In the genomic region with DNA sequence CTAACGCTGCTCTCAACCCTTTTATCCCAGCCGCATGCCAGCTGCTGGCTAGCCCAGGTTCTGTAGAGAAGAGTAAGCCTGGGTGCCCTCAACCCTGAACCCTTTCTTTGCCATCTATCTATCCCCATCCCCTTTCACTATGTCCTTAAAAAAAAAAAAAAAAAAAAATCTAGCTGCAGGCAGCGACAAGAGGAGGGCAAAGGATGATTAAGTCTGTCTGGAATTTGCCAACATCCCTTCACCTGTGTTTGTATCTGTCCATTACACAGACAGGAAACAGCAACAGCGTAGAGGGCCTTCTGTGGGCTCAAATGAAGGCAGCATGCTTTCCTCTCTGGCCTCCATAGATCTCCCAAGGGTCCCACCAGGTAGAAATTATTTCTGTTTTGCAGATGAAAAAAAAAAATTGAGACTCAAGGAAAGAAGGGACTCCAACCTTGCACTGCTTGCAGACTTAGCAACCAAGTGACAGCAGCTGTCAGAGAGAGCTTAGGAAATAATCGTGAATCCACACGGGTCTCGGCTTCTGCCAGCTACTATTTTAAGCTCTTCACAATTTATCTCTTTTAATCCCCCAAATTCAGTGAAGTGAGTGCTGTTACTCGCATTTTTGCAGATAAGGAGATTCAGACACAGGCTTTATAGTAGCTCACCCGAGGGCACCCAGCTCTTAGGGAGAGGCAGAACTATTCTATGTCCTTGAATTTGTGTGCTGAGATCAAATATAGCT, we compare ENCODE assay signal across 8 mouse cellular contexts. TPM values are rescaled to one million over a fixed set of nuclear protein-coding genes. Genes with fewer than 3 reads are reported as not detected.
DNase-seq lines count a peak whose midpoint lies in the region; ATAC-seq and TF ChIP-seq lines count a peak whose summit lies in the region.

No protein-coding gene starts in this region.

- H3K9me3 ChIP-seq in CH12.LX (replicated peaks; ENCODE audit: low read length), result no peaks in the 10 kb centered on the region
- no peaks in the 10 kb centered on the region for H3K9me3 ChIP-seq in forebrain, embryonic 15.5 days
- no peaks in the 10 kb centered on the region for H3K9me3 ChIP-seq in liver, embryonic 16.5 days (replicated peaks; ENCODE audit: control insufficient read depth, low read length)

- H3K27ac ChIP-seq in heart, adult 2 months, result peak overlapping the region; percentile 90
- no peak overlapping the region for H3K27ac ChIP-seq in CH12.LX (ENCODE audit: insufficient read depth, low read depth)
- H3K27ac ChIP-seq in forebrain, embryonic 15.5 days (replicated peaks), result peak overlapping the region; percentile 96
- no peak overlapping the region for H3K27ac ChIP-seq in liver, embryonic 16.5 days (ENCODE audit: low read length)

- H3K4me3 ChIP-seq in heart, adult 2 months, result peak overlapping the region; percentile 81
- H3K4me3 ChIP-seq in CH12.LX (replicated peaks in 1 of 3; ENCODE audit: low read depth in 2 of 3, low read length in 2 of 3, poor library complexity in 1 of 3), result no peak overlapping the region
- peak overlapping the region; percentile 87 for H3K4me3 ChIP-seq in forebrain, embryonic 15.5 days
- H3K4me3 ChIP-seq in liver, embryonic 16.5 days (ENCODE audit: low read depth, low read length), result peak overlapping the region; percentile 61; the same call in 1 of the 2 replicates

- no peaks in the 10 kb centered on the region for H3K27me3 ChIP-seq in heart, adult 2 months (ENCODE audit: control insufficient read depth, insufficient read depth, low read length)
- no peaks in the 10 kb centered on the region for H3K27me3 ChIP-seq in CH12.LX (replicated peaks)
- no peaks in the 10 kb centered on the region for H3K27me3 ChIP-seq in forebrain, embryonic 15.5 days
- H3K27me3 ChIP-seq in liver, embryonic 16.5 days (ENCODE audit: control insufficient read depth, insufficient read depth, low read depth, low read length), result peaks cover 37% of the 10 kb centered on the region

- 19% methylated on average over 9 of the region's 9 CpGs for WGBS in heart, adult 2 months
- WGBS in forebrain, embryonic 15.5 days, result 21% methylated on average over 9 of the region's 9 CpGs
- 8% methylated on average over 9 of the region's 9 CpGs for WGBS in liver, embryonic 16.5 days (ENCODE audit: insufficient replicate concordance)

- no peak for TF ChIP-seq POLR2A in heart, adult 2 months (IDR thresholded peaks at IDR 0.05; ENCODE audit: insufficient read depth, low read depth, low read length)
- no peak for TF ChIP-seq POLR2A in CH12.LX (IDR thresholded peaks at IDR 0.05; ENCODE audit: low read depth, low read length)

- ATAC-seq in forebrain, embryonic 15.5 days (replicated peaks), result peak; percentile 49; the same call in 1 of the 2 replicates
- ATAC-seq in liver, embryonic 16.5 days (ENCODE audit: low read depth), result no peak

- no peak for DNase-seq in heart, adult 2 months
- DNase-seq in heart, adult 8-10 months (ENCODE audit: low spot score), result no peak
- no peak for DNase-seq in CH12.LX (ENCODE audit: extremely low read depth)
- no peak for DNase-seq in spleen, adult 12 weeks (ENCODE audit: low spot score)
- no peak for DNase-seq in gastrocnemius, adult 8-10 months (ENCODE audit: low spot score in 2 of 2)
- DNase-seq in cerebellum, adult 9-10 months, result no peak

- dilution Hi-C loops in CH12.LX (cut with MboI; ENCODE audit: extremely low pct_ligation_motif_present, extremely low pct_unique_long_range_greater_than_20kb, low sequenced_read_pairs), result no loop called here

- no peak for TF ChIP-seq RAD21 in CH12.LX (IDR thresholded peaks at IDR 0.05; ENCODE audit: low read depth, low read length)

- H3K4me1 ChIP-seq in heart, adult 2 months (ENCODE audit: control insufficient read depth, insufficient read depth, low read length), result peaks cover 6% of the 10 kb centered on the region
- peaks cover 11 to 21% of the 10 kb centered on the region in 2 experiments; a peak in 2 of 4 replicates for H3K4me1 ChIP-seq in CH12.LX (ENCODE audit: control insufficient read depth in 1 of 2, insufficient read depth in 2 of 2)
- peaks cover 31% of the 10 kb centered on the region for H3K4me1 ChIP-seq in forebrain, embryonic 15.5 days
- peaks cover 8% of the 10 kb centered on the region for H3K4me1 ChIP-seq in liver, embryonic 16.5 days (ENCODE audit: control insufficient read depth, low read depth, low read length)

- no peaks in the 10 kb centered on the region for H3K79me2 ChIP-seq in heart, adult 2 months (replicated peaks; ENCODE audit: control insufficient read depth, insufficient read depth, low read length)
- H3K79me2 ChIP-seq in CH12.LX (replicated peaks; ENCODE audit: control insufficient read depth, extremely low read depth, insufficient read depth, poor library complexity, severe bottlenecking), result no peaks in the 10 kb centered on the region

- H3K4me2 ChIP-seq in CH12.LX (ENCODE audit: insufficient read depth, low read depth, poor library complexity, severe bottlenecking), result peak overlapping the region; percentile 60
- peak overlapping the region; percentile 90 for H3K4me2 ChIP-seq in forebrain, embryonic 15.5 days (replicated peaks)
- peak overlapping the region; percentile 69 for H3K4me2 ChIP-seq in liver, embryonic 16.5 days (ENCODE audit: low read depth, low read length)

- no peak for TF ChIP-seq EP300 in heart, adult 2 months (IDR thresholded peaks at IDR 0.05; ENCODE audit: insufficient read depth, low read depth, low read length)
- no peak for TF ChIP-seq EP300 in CH12.LX (IDR thresholded peaks at IDR 0.05; ENCODE audit: low read length)

- no peak overlapping the region for H3K9ac ChIP-seq in heart, adult 2 months (ENCODE audit: low read depth, low read length)
- no peak overlapping the region for H3K9ac ChIP-seq in CH12.LX (ENCODE audit: insufficient read depth, low read depth)
- H3K9ac ChIP-seq in forebrain, embryonic 15.5 days (replicated peaks), result peak overlapping the region; percentile 98
- no peak overlapping the region for H3K9ac ChIP-seq in liver, embryonic 16.5 days (ENCODE audit: low read depth, low read length)

- TF ChIP-seq CTCF in heart, adult 2 months (IDR thresholded peaks at IDR 0.05), result no peak
- TF ChIP-seq CTCF in CH12.LX (conservative IDR thresholded peaks at IDR 0.05 in 1 of 2, IDR thresholded peaks at IDR 0.05 in 1 of 2; ENCODE audit: low read depth in 2 of 2, low read length in 2 of 2), result no peak

- intact Hi-C loops in heart, adult 2 months (cut with DNase I), result no loop called here

- in situ Hi-C loops in CH12.LX (cut with MboI; ENCODE audit: low pct_ligation_motif_present, low pct_unique_long_range_greater_than_20kb, low sequenced_read_pairs), result loop anchor here (25.0 kb wide), 1 partner anchor 731 kb away; a partner anchor contains a TSS

- no peaks in the 10 kb centered on the region for H3K36me3 ChIP-seq in heart, adult 2 months (ENCODE audit: control insufficient read depth, insufficient read depth, low read length)
- no peaks in the 10 kb centered on the region for H3K36me3 ChIP-seq in CH12.LX (replicated peaks in 1 of 2; ENCODE audit: control insufficient read depth in 1 of 2, insufficient read depth in 1 of 2, low read length in 1 of 2)
- H3K36me3 ChIP-seq in forebrain, embryonic 15.5 days, result no peaks in the 10 kb centered on the region
- no peaks in the 10 kb centered on the region for H3K36me3 ChIP-seq in liver, embryonic 16.5 days (ENCODE audit: control insufficient read depth, insufficient read depth)

TF ChIP-seq in CH12.LX, 34 proteins besides CTCF, POLR2A, EP300 and RAD21:
- no peak for TF ChIP-seq USF1 (IDR thresholded peaks at IDR 0.05; ENCODE audit: low read depth, low read length)
- peak; percentile 10; the same call in 1 of the 2 replicates for TF ChIP-seq ZNF384 (IDR thresholded peaks at IDR 0.05; ENCODE audit: low read depth, low read length)
- TF ChIP-seq TCF12 (IDR thresholded peaks at IDR 0.05; ENCODE audit: low read depth, low read length), result no peak
- no peak for TF ChIP-seq SMC3 (IDR thresholded peaks at IDR 0.05; ENCODE audit: low read depth, low read length)
- TF ChIP-seq NRF1 (IDR thresholded peaks at IDR 0.05; ENCODE audit: low read depth, low read length), result no peak
- no peak for TF ChIP-seq USF2 (conservative IDR thresholded peaks at IDR 0.05; ENCODE audit: low read depth, low read length)
TF ChIP-seq in CH12.LX: peak in this region for 1.

RNA-seq across cellular contexts. Expression of a gene that starts 0.6 kb away (rescaled TPM):
- total RNA-seq in heart, adult 2 months (2021), result 1 to 10 TPM; 8.5 to 10.0 TPM
- 7.1 and 7.8 TPM in 2 replicates for polyA plus RNA-seq in heart, adult 2 months (2012; rRNA removed)
- total RNA-seq in heart, adult 8-10 months (2022), result 10 to 100 TPM in 1 of 4 experiments, 1 to 10 TPM in 3; 7.0 to 11.4 (median 8.2) TPM
- total RNA-seq in CH12.LX (2012; rRNA removed) (0.55 and 0.97 TPM in 2 replicates), CH12.LX (2014; rRNA removed) (0.59 and 0.78 TPM in 2 replicates)
- polyA plus RNA-seq in CH12.LX (2012; ENCODE audit: insufficient read length, low read depth), result 1.3 and 4.3 TPM in 2 replicates
- 30.9 and 31.0 TPM in 2 replicates for polyA plus RNA-seq in forebrain, embryonic 15.5 days (2015; fragmentation: Nextera tagmentation; extraction: Ambion mirVana)
- 1.4 and 1.6 TPM in 2 replicates for polyA plus RNA-seq in liver, embryonic 16.5 days (2015; fragmentation: Nextera tagmentation; extraction: Ambion mirVana)
- 10 to 100 TPM in 2 of 4 experiments, 1 to 10 TPM in 2; 5.9 to 13.6 (median 10.6) TPM for total RNA-seq in gastrocnemius, adult 8-10 months (2022)

RNA-seq across cellular contexts. Expression of a gene that starts 26.2 kb away (rescaled TPM):
- 100 to 1,000 TPM; 123 to 124 TPM for total RNA-seq in heart, adult 2 months (2021)
- 282 and 290 TPM in 2 replicates for polyA plus RNA-seq in heart, adult 2 months (2012; rRNA removed)
- total RNA-seq in heart, adult 8-10 months (2022), result 100 to 1,000 TPM; 124 to 138 (median 128) TPM
- total RNA-seq in CH12.LX (2012; rRNA removed) (48.4 and 62.4 TPM in 2 replicates), CH12.LX (2014; rRNA removed) (172 and 175 TPM in 2 replicates)
- polyA plus RNA-seq in CH12.LX (2012; ENCODE audit: insufficient read length, low read depth), result 118 and 184 TPM in 2 replicates
- 127 and 145 TPM in 2 replicates for polyA plus RNA-seq in forebrain, embryonic 15.5 days (2015; fragmentation: Nextera tagmentation; extraction: Ambion mirVana)
- 85.5 and 95.0 TPM in 2 replicates for polyA plus RNA-seq in liver, embryonic 16.5 days (2015; fragmentation: Nextera tagmentation; extraction: Ambion mirVana)
- 100 to 1,000 TPM in 2 of 4 experiments, 10 to 100 TPM in 2; 90.1 to 125 (median 108) TPM for total RNA-seq in gastrocnemius, adult 8-10 months (2022)

Comparison
In these comparisons a context has a peak if more than half of its experiments do, and no peak if none do; other contexts are left out.
1. H3K27ac ChIP-seq: peak in heart, adult 2 months (single experiment) and forebrain, embryonic 15.5 days (single experiment); none in CH12.LX (single experiment) and liver, embryonic 16.5 days (single experiment).
2. H3K4me3 ChIP-seq: peak in heart, adult 2 months (single experiment), forebrain, embryonic 15.5 days (single experiment) and liver, embryonic 16.5 days (single experiment); none in CH12.LX (0 of 3).
3. Peak in every context shown above with its lines, with median percentiles within 50 percentile points of each other: H3K4me2 ChIP-seq.